Mouse (Mus musculus) brain, embryonic 14.5 days (tissue): Measurements from ENCODE around the gene Kcnip3. TPM values are rescaled to one million over a fixed set of nuclear protein-coding genes. Genes with fewer than 3 reads are reported as not detected.

Experiments used
- DNase-seq: peaks from one replicate; pipeline ENCODE4 v3.0.0-alpha.2; 2011; ENCODE audit warnings: low read depth
- CTCF ChIP-seq: fragments of 200-500 bp; IDR thresholded peaks from 2 replicates; pipeline ENCODE4 v1.5.1; 2012; ENCODE audit warnings: inconsistent platforms, mild to moderate bottlenecking, moderate library complexity, borderline replicate concordance; ENCODE audit not compliant: insufficient read depth, insufficient read length; ENCODE audit errors: extremely low read depth
- POLR2A ChIP-seq: fragments of 200-500 bp; IDR thresholded peaks from 2 replicates; pipeline ENCODE4 v1.6.1; 2012; ENCODE audit warnings: mild to moderate bottlenecking, inconsistent platforms, borderline replicate concordance; ENCODE audit not compliant: poor library complexity, insufficient read depth, insufficient read length, severe bottlenecking; ENCODE audit errors: extremely low read depth
- polyA plus RNA-seq: library from polyadenylated mRNA; depleted of rRNA; stranded (reverse); fragments of >200 nt; gene quantifications from 2 replicates; pipeline ENCODE4 v1.2.3, GENCODE M21; 2012; rRNA removed

The Kcnip3 gene
- polyA plus RNA-seq: 15.2 and 15.5 TPM in 2 replicates

- peak; percentile 97 for DNase-seq
- no peak for TF ChIP-seq POLR2A
- TF ChIP-seq CTCF: no peak
Observed at GRCm38 (mm10) chr2:127522006-127522441, at the start of gene Kcnip3. TSS of gene Kcnip3 (minus strand) at chr2:127522094.

- DNase-seq: peak; percentile 97
- TF ChIP-seq POLR2A (no peak), CTCF (peak; percentile 95)
Observed at GRCm38 (mm10) chr2:127559070-127559966, 37.4 kb upstream of the Kcnip3 start.

DNA sequence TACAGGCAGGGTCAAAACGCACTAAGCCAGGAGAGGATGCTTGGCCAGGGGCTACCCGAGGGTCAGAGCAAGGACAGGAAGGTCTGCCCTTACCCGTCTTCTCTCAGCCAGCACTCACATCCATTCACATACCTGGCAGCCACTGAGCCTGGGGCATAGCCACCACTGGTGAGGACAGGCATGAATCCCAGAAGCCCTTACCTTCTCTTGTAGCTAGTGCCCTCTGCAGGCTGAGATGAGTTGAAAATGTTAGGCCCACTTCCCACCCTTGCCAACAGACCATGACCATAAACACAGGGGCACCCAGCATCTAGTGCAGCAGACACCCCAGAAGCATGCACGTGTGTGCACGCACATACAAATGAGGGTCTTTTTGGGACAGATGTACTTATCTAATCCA lies 29.2 kb upstream of the Kcnip3 start:
- TF ChIP-seq POLR2A (no peak), CTCF (peak; percentile 37; the same call in 1 of the 2 replicates)
- peak; percentile 51 for DNase-seq

GRCm38 (mm10) chr2:127550446-127550845 lies 28.6 kb upstream of the Kcnip3 start:
- no peak for DNase-seq
- TF ChIP-seq CTCF: no peak
- no peak for TF ChIP-seq POLR2A

- TF ChIP-seq CTCF: no peak
- no peak for TF ChIP-seq POLR2A
Observed at GRCm38 (mm10) chr2:127549711-127550110, 27.8 kb upstream of the Kcnip3 start.

DNA sequence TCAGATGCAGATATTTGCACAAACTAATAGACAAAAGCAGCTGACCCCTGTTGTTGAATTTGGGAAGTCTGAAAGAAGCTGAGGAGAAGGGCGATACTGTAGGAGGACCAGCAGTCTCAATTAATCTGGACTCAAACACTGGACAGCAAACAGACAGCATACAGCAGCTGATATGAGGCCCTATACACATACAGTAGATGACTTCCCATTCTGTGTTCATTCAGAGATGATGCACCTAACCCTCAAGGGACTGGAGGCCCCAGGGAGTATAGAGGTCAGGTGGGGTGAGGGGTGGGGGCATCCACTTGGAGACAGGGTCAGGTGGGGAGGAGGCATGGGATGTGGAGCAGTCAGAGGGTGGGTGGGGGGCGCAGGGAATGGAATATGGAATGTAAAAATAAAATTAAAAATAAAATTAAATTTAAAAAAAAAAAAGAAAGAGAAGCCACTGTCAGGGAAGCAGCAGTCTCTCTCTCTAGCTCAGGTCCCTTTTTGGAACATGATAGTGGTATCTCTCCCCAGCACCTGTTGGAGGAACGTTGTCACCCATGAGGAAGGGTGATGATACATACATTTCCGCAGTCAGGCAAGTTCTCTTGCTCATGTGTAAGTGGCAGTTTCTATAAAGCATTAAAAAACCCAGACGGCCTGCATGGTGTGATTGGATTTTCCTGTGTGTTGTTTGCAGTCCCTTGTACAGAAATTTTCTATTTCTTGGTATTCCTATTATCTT lies 26.6 kb upstream of the Kcnip3 start:
- no peak for DNase-seq
- TF ChIP-seq CTCF: no peak
- TF ChIP-seq POLR2A: no peak

More at GRCm38 (mm10) chr2:127549711-127550110, 27.8 kb upstream of the Kcnip3 start:
- DNase-seq: no peak

DNA sequence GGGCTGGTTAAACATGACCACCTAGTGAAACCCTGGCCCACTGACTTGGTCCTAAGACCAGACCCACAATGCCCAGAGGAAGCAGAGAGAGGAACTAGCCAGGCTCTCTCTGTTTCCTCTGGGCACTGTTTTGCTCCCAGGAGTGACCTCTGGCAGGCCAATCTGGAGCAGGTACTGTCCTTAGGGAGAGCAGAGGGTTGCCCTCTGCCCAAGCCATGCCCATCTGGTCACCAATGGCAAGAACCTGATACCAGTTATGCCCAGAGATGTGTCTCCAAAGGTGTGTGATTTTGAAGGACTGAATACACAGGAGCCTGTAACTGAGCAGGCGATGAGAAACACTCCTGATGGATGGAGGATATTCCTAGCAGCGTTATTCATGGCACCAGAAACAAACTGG lies 19.8 kb upstream of the Kcnip3 start:
- no peak for DNase-seq
- TF ChIP-seq POLR2A: no peak
- no peak for TF ChIP-seq CTCF

DNA sequence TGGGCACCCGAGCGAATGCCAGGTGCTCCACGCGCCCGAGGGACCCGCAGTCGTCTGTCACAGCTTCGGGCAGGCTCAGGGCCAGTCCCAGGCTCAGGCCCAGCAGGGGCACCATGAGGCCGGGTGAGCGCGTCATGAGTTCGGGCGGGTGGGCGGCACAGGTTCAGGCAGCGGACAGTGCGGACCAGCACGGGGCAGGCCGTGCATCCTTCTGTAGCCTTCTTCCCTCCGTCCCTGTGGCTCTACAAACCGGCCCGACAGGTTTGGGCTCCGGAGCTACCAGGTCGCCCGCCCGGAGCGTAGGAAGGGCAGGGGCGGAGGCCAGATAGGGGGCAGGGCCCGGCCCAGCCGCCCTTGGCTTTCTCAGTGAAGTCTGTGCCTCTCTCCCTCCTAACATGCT lies 19.3 kb upstream of the Kcnip3 start, which contains the start of gene Prom2:
Gene Prom2 (minus strand): TSS at position 283 of the 400 bp plus-strand sequence.
- no peak for TF ChIP-seq POLR2A
- TF ChIP-seq CTCF: no peak
- no peak for DNase-seq

GRCm38 (mm10) chr2:127539494-127539893 lies 17.6 kb upstream of the Kcnip3 start:
- TF ChIP-seq CTCF (peak; percentile 48; the same call in 1 of the 2 replicates), POLR2A (no peak)
- DNase-seq: no peak

DNA sequence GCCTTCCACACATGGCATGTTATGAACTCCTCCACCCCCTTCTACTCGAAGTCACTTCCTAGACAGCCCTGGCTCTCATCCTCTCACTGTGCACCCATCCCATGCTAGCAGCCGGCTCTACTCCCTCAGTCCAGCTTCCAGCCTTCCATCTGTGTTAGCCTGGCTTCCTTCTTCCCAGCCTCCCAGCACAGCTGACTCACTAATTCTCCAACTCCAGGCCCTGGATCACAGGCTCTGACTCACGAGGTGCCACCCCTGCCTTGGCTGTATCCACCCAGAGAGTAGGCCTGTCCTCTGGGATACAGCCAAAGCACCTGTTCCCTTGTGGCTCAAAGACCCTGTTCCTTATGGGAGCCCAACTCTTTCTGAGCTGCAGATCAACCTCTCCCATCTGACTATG lies 15.7 kb upstream of the Kcnip3 start:
- no peak for TF ChIP-seq CTCF
- no peak for TF ChIP-seq POLR2A
- DNase-seq: no peak

- no peak for TF ChIP-seq CTCF
- TF ChIP-seq POLR2A: no peak
- DNase-seq: no peak
Observed at GRCm38 (mm10) chr2:127535363-127535762, 13.5 kb upstream of the Kcnip3 start.
